Mouse (Mus musculus) forebrain, postnatal 0 days (tissue): ENCODE results near the gene Abca1. TPM values are rescaled to one million over a fixed set of nuclear protein-coding genes. Genes with fewer than 3 reads are reported as not detected.

Experiments
- ATAC-seq: fragments of 200-750 bp; cut with Nextera tagmentation; 2 replicates; pipeline ENCODE4 v1.8.0; 2017; ENCODE audit warnings: mild to moderate bottlenecking, moderate library complexity
- DNase-seq: peaks from one replicate; pipeline ENCODE4 v3.0.0-alpha.2; 2015
- H3K27ac ChIP-seq: fragments of 300-500 bp; sonication (generic); 2 replicates; pipeline ENCODE4 v1.5.1; 2014; ENCODE audit warnings: low read depth, mild to moderate bottlenecking, antibody characterized with exemption, low read length, moderate library complexity, mixed read lengths
- H3K27me3 ChIP-seq: fragments of 300-500 bp; sonication (generic); 2 replicates; pipeline ENCODE4 v1.6.1; 2014; ENCODE audit warnings: mild to moderate bottlenecking, low read length, mixed read lengths; ENCODE audit not compliant: insufficient read depth
- H3K36me3 ChIP-seq: fragments of 300-500 bp; sonication (generic); 2 replicates; pipeline ENCODE4 v1.6.1; 2014; ENCODE audit warnings: mild to moderate bottlenecking, moderate library complexity; ENCODE audit not compliant: insufficient read depth
- H3K4me1 ChIP-seq: fragments of 300-500 bp; sonication (generic); 2 replicates; pipeline ENCODE4 v1.6.1; 2014; ENCODE audit warnings: antibody characterized with exemption; ENCODE audit not compliant: insufficient read depth
- H3K4me2 ChIP-seq: fragments of 300-500 bp; sonication (generic); 2 replicates; pipeline ENCODE4 v1.6.1; 2014; ENCODE audit warnings: low read depth, mild to moderate bottlenecking, moderate library complexity
- H3K4me3 ChIP-seq: fragments of 300-500 bp; sonication (generic); 2 replicates; pipeline ENCODE4 v1.5.1; 2014; ENCODE audit warnings: low read depth, low read length, mixed read lengths
- H3K9ac ChIP-seq: fragments of 300-500 bp; sonication (generic); 2 replicates; pipeline ENCODE4 v1.6.1; 2014; ENCODE audit warnings: mild to moderate bottlenecking
- H3K9me3 ChIP-seq: fragments of 300-500 bp; sonication (generic); 2 replicates; pipeline ENCODE4 v1.6.1; 2016; ENCODE audit warnings: low read length
- CTCF ChIP-seq: sonication (generic); IDR thresholded peaks from 2 replicates; pipeline ENCODE4 v1.5.1; 2016; ENCODE audit warnings: antibody characterized with exemption, control low read depth, low read depth
- WGBS: fragments of 180-500 bp; shearing (Covaris S2); extraction: QIAGEN DNeasy Blood & Tissue Kit; methylation state at CpG from one replicate; pipeline ENCODE4 v1.1.7; 2014; 5-methylcytosine and 5-hydroxymethylcytosine counted together
- polyA plus RNA-seq: library from polyadenylated mRNA; unstranded; fragments of >200 nt; fragmentation: Nextera tagmentation; extraction: Ambion mirVana; gene quantifications from 2 replicates; pipeline ENCODE4 v1.2.1, GENCODE M21; 2015
- total RNA-seq: library from RNA; depleted of rRNA; stranded (reverse); fragments of >200 nt; gene quantifications from 2 replicates; pipeline ENCODE4 v1.2.3, GENCODE M21; 2014; rRNA removed

Gene Abca1
- total RNA-seq (26.4 and 39.2 TPM in 2 replicates), polyA plus RNA-seq (3.7 and 6.3 TPM in 2 replicates)

GRCm38 (mm10) chr4:53159767-53160166 is at the start of gene Abca1:
TSS of gene Abca1 (minus strand) at chr4:53159895.
- H3K4me3 ChIP-seq, result peak within 1 kb of the TSS; percentile 68
- H3K27me3 ChIP-seq, result no peaks in the 10 kb centered on the region
- H3K9ac ChIP-seq, result peak within 1 kb of the TSS; percentile 68
- H3K36me3 ChIP-seq, result no peaks in the 10 kb centered on the region
- ATAC-seq (peak; percentile 97), DNase-seq (peak; percentile 89)
- H3K27ac ChIP-seq, result peak within 1 kb of the TSS; percentile 79
- peak within 1 kb of the TSS; percentile 81 for H3K4me2 ChIP-seq
- TF ChIP-seq CTCF, result peak; percentile 41; the same call in 1 of the 2 replicates
- H3K4me1 ChIP-seq, result no peaks in the 10 kb centered on the region
- under 1% methylated on average over 37 of the region's 37 CpGs for WGBS
- no peaks in the 10 kb centered on the region for H3K9me3 ChIP-seq

GRCm38 (mm10) chr4:53204482-53204881 is 44.8 kb upstream of the Abca1 start:
- no peak for TF ChIP-seq CTCF
- H3K4me2 ChIP-seq, result no peak overlapping the region
- no peaks in the 10 kb centered on the region for H3K9me3 ChIP-seq
- no peak overlapping the region for H3K9ac ChIP-seq
- no peaks in the 10 kb centered on the region for H3K4me1 ChIP-seq
- H3K4me3 ChIP-seq, result no peak overlapping the region
- DNase-seq (no peak), ATAC-seq (no peak)
- no peaks in the 10 kb centered on the region for H3K27me3 ChIP-seq
- H3K36me3 ChIP-seq, result no peaks in the 10 kb centered on the region
- WGBS, result 77% methylated on average over 7 of the region's 7 CpGs
- H3K27ac ChIP-seq, result no peak overlapping the region

DNA sequence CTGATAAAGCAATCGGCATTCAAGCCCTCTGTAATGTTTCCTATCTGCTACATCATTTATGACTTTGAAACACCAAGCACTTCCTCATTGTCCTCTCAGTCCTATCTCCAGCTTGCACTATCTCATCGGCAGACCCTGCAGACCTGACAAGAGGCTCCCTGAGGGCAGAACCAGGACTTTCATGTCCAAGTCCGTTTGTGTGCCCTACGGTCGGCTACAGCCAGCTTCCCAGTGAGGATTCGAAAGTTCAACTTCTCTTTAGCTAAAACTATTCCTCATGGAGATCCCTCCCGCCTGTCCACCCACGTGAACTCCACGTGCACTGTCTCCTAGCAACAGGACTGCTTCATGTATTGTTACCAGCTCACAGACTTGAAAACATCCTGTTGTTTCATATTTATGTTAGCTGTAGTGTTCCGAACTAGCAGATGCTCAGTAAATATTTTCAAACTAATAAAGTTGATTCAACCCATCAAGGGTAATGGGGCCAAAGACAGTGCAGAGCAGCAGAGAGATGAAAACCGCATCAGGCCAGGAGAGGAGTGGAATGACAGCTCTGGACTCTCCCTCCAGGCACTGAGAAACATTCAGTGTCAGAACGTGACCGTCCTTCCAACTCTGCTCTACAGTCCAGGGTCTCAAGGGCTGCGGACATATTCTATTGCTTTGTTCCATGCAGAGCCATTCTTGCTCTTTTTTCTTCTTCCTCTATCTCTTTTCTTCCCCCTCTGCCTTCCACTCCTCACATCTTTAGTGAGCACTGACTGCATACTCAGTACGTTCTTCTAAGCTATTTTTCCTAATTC is 44.1 kb upstream of the Abca1 start:
- no peak overlapping the region for H3K4me2 ChIP-seq
- DNase-seq, result peak; percentile 18
- WGBS, result 74% methylated on average over 15 of the region's 15 CpGs
- no peaks in the 10 kb centered on the region for H3K9me3 ChIP-seq
- H3K36me3 ChIP-seq, result no peaks in the 10 kb centered on the region
- no peak overlapping the region for H3K9ac ChIP-seq
- no peaks in the 10 kb centered on the region for H3K27me3 ChIP-seq
- H3K4me3 ChIP-seq, result no peak overlapping the region
- ATAC-seq, result peak; percentile 40; the same call in 1 of the 2 replicates
- H3K4me1 ChIP-seq, result no peaks in the 10 kb centered on the region
- no peak for TF ChIP-seq CTCF
- H3K27ac ChIP-seq, result no peak overlapping the region

GRCm38 (mm10) chr4:53200276-53200675 is 40.6 kb upstream of the Abca1 start:
- Histone ChIP-seq H3K4me1 (peaks cover 9% of the 10 kb centered on the region; the same call in 1 of the 2 replicates), H3K4me3 (no peak overlapping the region), H3K27ac (no peak overlapping the region), H3K36me3 (no peaks in the 10 kb centered on the region), H3K4me2 (no peak overlapping the region), H3K9me3 (no peaks in the 10 kb centered on the region), H3K27me3 (no peaks in the 10 kb centered on the region), H3K9ac (no peak overlapping the region)
- no peak for TF ChIP-seq CTCF
- ATAC-seq (no peak), DNase-seq (no peak)
- WGBS, result 98% methylated on average over 1 of the region's 1 CpGs

DNA sequence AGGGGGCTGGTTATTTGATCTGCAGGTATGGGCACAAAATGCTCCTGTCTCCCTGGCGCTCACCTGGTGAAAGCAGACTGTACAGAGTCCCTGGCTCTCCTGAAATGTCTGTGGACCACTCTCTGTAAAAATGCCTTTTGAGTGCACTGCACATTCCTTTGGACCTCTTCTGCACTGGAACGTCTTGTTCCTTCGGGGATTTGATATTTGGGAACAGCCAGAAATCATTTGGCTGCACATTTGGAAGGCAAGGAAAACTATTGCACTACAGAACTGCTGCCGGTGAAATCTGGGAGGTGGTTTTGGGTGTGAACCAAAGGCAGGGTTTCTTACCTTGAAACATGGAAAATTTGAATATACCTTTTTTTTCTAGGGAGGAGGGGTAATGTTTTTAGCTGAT is 38.1 kb upstream of the Abca1 start:
- no peak for ATAC-seq
- Histone ChIP-seq H3K9ac (no peak overlapping the region), H3K36me3 (no peaks in the 10 kb centered on the region), H3K27ac (no peak overlapping the region), H3K27me3 (no peaks in the 10 kb centered on the region), H3K4me2 (no peak overlapping the region), H3K9me3 (no peaks in the 10 kb centered on the region), H3K4me1 (peaks cover 9% of the 10 kb centered on the region; the same call in 1 of the 2 replicates), H3K4me3 (no peak overlapping the region)
- TF ChIP-seq CTCF, result no peak
- 83% methylated on average over 4 of the region's 4 CpGs for WGBS
- no peak for DNase-seq

- DNase-seq (peak; percentile 96), ATAC-seq (peak; percentile 99)
- 9% methylated on average over 24 of the region's 24 CpGs for WGBS
- H3K27me3 ChIP-seq, result no peaks in the 10 kb centered on the region
- no peaks in the 10 kb centered on the region for H3K9me3 ChIP-seq
- no peak for TF ChIP-seq CTCF
- H3K36me3 ChIP-seq, result no peaks in the 10 kb centered on the region
- H3K4me2 ChIP-seq, result peak overlapping the region; percentile 45
- H3K4me1 ChIP-seq, result peaks cover 9% of the 10 kb centered on the region; the same call in 1 of the 2 replicates
- H3K9ac ChIP-seq, result peak overlapping the region; percentile 40
- peak overlapping the region; percentile 41 for H3K4me3 ChIP-seq
- H3K27ac ChIP-seq, result peak overlapping the region; percentile 57
These were observed 36.5 kb upstream of the Abca1 start for GRCm38 (mm10) chr4:53196058-53196771.

- no peak for TF ChIP-seq CTCF
- no peak overlapping the region for H3K9ac ChIP-seq
- no peaks in the 10 kb centered on the region for H3K27me3 ChIP-seq
- no peaks in the 10 kb centered on the region for H3K4me1 ChIP-seq
- peak; percentile 21 for DNase-seq
- H3K4me2 ChIP-seq, result no peak overlapping the region
- no peaks in the 10 kb centered on the region for H3K36me3 ChIP-seq
- no peaks in the 10 kb centered on the region for H3K9me3 ChIP-seq
- 45% methylated on average over 4 of the region's 4 CpGs for WGBS
- no peak overlapping the region for H3K4me3 ChIP-seq
- ATAC-seq, result no peak
- peak overlapping the region; percentile 54; the same call in 1 of the 2 replicates for H3K27ac ChIP-seq
These were observed 27.4 kb upstream of the Abca1 start for GRCm38 (mm10) chr4:53187071-53187470.
